Mouse (Mus musculus) forebrain, embryonic 10.5 days (tissue): ENCODE results near the gene Gm960. TPM values are rescaled to one million over a fixed set of nuclear protein-coding genes. Genes with fewer than 3 reads are reported as not detected.

ENCODE experiments used
- DNase-seq: peaks from one replicate; pipeline ENCODE4 v3.0.0-alpha.2; 2017; ENCODE audit warnings: low spot score; ENCODE audit errors: extremely low spot score
- H3K27ac ChIP-seq: fragments of 300-500 bp; sonication (generic); 2 replicates; pipeline ENCODE4 v1.5.1; 2016; ENCODE audit warnings: mild to moderate bottlenecking
- H3K27me3 ChIP-seq: fragments of 300-500 bp; sonication (generic); 2 replicates; pipeline ENCODE4 v1.6.1; 2016; ENCODE audit warnings: mild to moderate bottlenecking; ENCODE audit not compliant: poor library complexity, severe bottlenecking
- H3K36me3 ChIP-seq: fragments of 300-500 bp; sonication (generic); replicated peaks from 2 replicates; pipeline ENCODE4 v1.6.1; 2016; ENCODE audit warnings: mild to moderate bottlenecking, moderate library complexity
- H3K4me1 ChIP-seq: fragments of 300-500 bp; sonication (generic); 2 replicates; pipeline ENCODE4 v1.6.1; 2016
- H3K4me3 ChIP-seq: fragments of 300-500 bp; sonication (generic); 2 replicates; pipeline ENCODE4 v1.5.1; 2016; ENCODE audit warnings: mild to moderate bottlenecking, moderate library complexity
- H3K9me3 ChIP-seq: fragments of 300-500 bp; sonication (generic); 2 replicates; pipeline ENCODE4 v1.6.1; 2016; ENCODE audit warnings: mild to moderate bottlenecking, moderate library complexity
- WGBS: fragments of 180-500 bp; shearing (Covaris S2); methylation state at CpG from one replicate; pipeline ENCODE4 v1.1.7; 2016; 5-methylcytosine and 5-hydroxymethylcytosine counted together
- polyA plus RNA-seq: library from polyadenylated mRNA; unstranded; fragments of >200 nt; fragmentation: Nextera tagmentation; extraction: Ambion mirVana; gene quantifications from 2 replicates; pipeline ENCODE4 v1.2.1, GENCODE M21; 2016

Gene Gm960
- polyA plus RNA-seq, 1 experiment from 2014 or later, result 3.0 TPM

DNA sequence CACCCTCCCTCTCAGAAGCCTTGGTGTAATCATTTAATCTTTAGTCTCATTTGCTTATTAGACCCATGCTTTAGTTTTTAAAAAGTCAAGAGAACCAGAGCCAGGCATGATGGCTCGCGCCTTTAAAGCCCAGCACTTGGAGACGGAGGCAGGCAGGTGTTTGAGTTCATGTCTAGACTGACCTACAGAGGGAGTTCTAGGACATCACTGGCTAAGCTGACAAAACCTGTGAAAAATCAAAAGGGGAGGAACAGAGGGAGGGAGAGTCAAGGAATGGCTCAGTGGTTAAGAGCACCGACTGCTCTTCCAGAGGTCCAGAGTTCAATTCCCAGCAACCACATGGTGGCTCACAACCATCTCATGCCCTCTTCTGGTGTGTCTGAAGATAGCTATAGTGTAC, 62.5 kb downstream of the Gm960 start:
- Histone ChIP-seq H3K9me3 (no peaks in the 10 kb centered on the region), H3K27ac (no peak overlapping the region), H3K27me3 (no peaks in the 10 kb centered on the region), H3K36me3 (no peaks in the 10 kb centered on the region), H3K4me3 (no peak overlapping the region), H3K4me1 (no peaks in the 10 kb centered on the region)
- 81% methylated on average over 4 of the region's 4 CpGs for WGBS
- DNase-seq, result no peak

DNA sequence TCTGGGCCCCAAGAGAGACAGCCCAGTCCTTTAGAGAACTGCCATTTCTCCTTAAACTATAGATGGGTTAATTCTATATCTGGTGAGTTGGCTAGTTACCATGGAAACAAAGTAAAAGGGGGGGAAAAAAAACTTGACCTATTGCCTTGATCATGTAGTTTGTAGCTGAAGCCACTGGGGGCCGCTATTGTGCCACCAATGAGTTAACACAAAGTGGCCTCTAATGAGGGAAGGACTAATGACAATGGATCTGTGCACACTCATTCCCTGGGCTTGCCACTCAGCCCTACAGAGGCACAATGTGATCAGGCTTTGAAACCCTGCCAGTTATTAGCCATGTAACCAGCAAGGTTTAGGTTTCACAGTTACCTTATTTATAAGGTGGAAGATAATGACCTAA, 69.6 kb downstream of the Gm960 start:
- DNase-seq, result peak; percentile 81
- H3K4me3 ChIP-seq, result no peak overlapping the region
- no peaks in the 10 kb centered on the region for H3K9me3 ChIP-seq
- peaks cover 53% of the 10 kb centered on the region for H3K4me1 ChIP-seq
- 0% methylated on average over 1 of the region's 1 CpGs for WGBS
- H3K27me3 ChIP-seq, result no peaks in the 10 kb centered on the region
- peak overlapping the region; percentile 65 for H3K27ac ChIP-seq
- H3K36me3 ChIP-seq, result peaks cover 4% of the 10 kb centered on the region

DNA sequence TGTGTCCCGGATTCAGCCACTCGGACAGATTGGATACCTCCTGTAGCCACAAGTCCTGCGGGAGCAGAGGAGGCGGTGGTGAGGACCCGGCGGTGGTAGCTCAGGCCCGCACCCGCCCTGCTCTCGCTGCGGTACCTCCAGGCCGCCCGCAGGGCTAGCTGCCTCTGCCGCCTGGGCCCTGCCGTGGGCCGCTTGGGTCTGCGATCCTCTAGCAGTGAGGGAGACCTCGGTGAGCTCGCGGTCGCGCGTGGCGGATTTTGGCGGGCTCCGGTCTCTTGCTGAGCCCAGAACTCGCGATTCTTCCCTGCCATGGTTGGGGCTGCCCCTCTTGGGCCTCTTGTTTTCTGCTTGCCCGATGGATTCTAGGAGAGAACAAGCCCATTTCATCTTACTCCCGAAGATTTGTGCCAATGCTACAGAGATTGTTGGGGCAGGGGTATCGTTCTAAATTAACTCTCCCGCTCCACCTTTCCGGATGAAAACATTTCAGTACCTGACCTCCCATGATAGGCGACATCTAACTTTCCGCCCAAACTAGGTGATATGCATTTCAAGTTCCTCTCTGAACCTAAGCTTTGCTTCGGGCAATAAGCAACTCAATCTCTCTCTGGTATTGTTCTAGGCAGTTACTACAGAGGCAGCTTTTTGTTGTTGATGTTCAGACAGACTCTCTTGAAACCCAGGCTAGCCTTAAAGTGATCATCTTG, 72.5 kb downstream of the Gm960 start:
- no peaks in the 10 kb centered on the region for H3K27me3 ChIP-seq
- no peaks in the 10 kb centered on the region for H3K9me3 ChIP-seq
- H3K27ac ChIP-seq, result peak overlapping the region; percentile 95
- peaks cover 32% of the 10 kb centered on the region for H3K36me3 ChIP-seq
- WGBS, result 3% methylated on average over 35 of the region's 35 CpGs
- DNase-seq, result no peak
- H3K4me1 ChIP-seq, result peaks cover 55% of the 10 kb centered on the region
- peak overlapping the region; percentile 87 for H3K4me3 ChIP-seq

DNA sequence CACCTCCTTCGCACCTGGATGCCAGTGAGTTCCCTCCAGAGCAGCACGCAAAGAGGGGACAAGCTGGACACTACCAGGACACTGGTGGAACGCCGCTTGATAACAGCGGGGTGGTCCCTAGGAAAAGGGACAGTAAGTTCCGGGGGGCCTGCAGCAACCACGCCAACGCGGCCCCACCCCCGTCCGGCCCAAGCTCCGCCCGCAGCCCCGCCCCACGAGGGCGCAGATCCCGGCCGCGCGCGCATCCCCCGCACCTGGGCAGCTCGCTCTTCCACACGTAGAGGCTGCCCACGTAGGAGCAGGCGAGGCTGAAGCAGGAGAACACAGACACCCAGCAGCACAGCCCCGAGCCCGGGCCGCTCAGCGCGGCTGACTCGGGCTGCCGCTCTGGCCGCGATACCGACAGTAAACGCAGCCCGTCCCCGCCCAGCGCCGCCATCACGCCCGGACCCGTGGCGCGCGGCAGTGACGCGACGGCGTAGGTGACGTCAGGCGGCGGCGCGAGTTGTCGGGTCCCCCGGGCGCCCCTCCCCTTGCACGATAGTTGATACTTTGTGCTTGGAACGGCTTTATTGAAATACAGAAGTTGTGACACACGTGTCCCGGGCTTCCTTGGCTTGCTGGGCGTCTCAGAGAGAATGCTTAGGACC, 73.2 kb downstream of the Gm960 start, which contains the start of gene Rce1:
Gene Rce1 (minus strand): TSS at position 463 of the 650 bp plus-strand sequence.
- peak within 1 kb of the TSS; percentile 87 for H3K4me3 ChIP-seq
- H3K27me3 ChIP-seq, result no peaks in the 10 kb centered on the region
- peaks cover 55% of the 10 kb centered on the region for H3K4me1 ChIP-seq
- WGBS, result 0% methylated on average over 63 of the region's 64 CpGs
- peaks cover 39% of the 10 kb centered on the region for H3K36me3 ChIP-seq
- no peaks in the 10 kb centered on the region for H3K9me3 ChIP-seq
- DNase-seq, result peak; percentile 89
- H3K27ac ChIP-seq, result peak within 1 kb of the TSS; percentile 95

DNA sequence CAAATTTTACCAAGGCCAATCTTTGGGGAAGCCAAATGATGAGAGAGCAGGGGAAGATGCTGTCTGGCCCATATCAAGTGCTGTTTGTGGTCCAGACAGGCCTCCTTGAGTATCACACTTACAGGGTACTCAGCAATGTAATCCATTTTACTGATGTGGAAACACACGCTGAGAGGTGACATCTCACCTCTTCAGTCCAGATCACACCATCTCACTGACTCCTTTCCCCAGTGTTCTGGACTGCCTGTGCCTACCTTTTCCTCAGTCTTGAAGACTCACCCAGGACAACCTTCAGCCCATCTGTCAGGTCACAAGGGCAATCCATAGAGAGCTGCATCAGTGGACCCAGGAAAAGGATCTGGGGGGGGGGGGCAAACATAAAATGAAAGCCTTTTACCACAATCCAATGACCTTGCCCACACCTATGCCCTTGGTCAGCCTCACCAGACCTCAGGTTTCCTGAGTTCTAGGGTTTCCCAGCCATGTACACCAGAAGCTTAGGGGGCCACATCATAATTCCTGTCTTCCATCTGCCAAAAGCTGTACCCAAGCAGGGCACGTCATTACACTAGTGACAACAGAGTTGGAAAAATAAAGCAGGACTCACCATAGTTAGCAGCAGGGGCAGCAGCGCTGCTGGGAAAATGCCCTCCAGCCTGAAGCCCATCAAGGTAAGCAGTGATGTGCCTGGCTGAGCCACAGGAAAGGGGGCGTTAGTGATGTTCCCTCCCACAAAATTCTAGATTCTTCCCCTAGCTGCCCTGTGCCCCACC, 73.9 kb downstream of the Gm960 start:
- no peak for DNase-seq
- 35% methylated on average over 4 of the region's 4 CpGs for WGBS

DNA sequence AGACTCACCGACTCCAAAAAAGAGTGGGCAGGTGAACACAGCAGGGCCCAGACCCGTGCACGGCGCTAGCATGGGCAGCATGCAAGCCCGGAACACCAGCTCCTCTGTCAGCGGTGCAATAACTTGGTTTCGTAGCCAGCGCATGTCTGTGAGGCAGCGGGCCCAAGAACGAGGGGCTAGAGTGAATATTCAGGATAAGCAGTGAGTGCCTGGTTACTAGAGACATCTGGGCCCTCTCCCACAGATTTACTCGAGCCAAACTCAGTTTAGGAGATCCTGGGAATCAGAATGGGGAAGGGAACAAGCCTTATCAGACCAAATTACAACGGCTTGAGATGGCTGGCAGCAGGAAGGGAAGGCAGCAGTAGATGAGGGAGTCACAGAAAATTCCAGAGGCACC, 74.5 kb downstream of the Gm960 start:
- no peaks in the 10 kb centered on the region for H3K27me3 ChIP-seq
- peak overlapping the region; percentile 87 for H3K4me3 ChIP-seq
- peaks cover 48% of the 10 kb centered on the region for H3K4me1 ChIP-seq
- DNase-seq, result no peak
- H3K9me3 ChIP-seq, result no peaks in the 10 kb centered on the region
- peaks cover 43% of the 10 kb centered on the region for H3K36me3 ChIP-seq
- WGBS, result 92% methylated on average over 12 of the region's 12 CpGs
- no peak overlapping the region for H3K27ac ChIP-seq

More for the DNA sequence above, 73.9 kb downstream of the Gm960 start:
- no peaks in the 10 kb centered on the region for H3K9me3 ChIP-seq
- H3K36me3 ChIP-seq, result peaks cover 43% of the 10 kb centered on the region
- peak overlapping the region; percentile 95 for H3K27ac ChIP-seq
- peaks cover 54% of the 10 kb centered on the region for H3K4me1 ChIP-seq
- H3K4me3 ChIP-seq, result peak overlapping the region; percentile 87
- no peaks in the 10 kb centered on the region for H3K27me3 ChIP-seq

DNA sequence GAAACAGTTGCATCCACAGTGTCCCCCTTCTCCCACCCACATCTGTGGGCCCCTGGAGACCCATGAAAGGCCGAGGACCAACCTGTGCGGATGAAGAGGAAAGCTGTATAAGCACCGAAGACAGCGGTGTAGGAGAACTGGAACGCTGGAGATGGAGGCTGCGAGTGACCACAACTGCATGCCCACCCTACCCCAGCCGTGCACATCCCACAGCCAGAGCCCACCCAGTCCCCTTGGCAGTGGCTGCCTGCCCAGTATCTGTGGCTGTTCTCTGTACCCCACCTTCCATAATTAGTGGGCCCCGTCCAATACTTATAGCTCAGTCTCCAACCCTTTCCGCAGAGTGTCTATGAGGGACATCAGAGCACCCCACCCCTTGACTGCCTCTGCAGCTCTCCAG, 75.0 kb downstream of the Gm960 start:
- peak overlapping the region; percentile 11; the same call in 1 of the 2 replicates for H3K4me3 ChIP-seq
- no peaks in the 10 kb centered on the region for H3K27me3 ChIP-seq
- no peak overlapping the region for H3K27ac ChIP-seq
- H3K36me3 ChIP-seq, result peaks cover 43% of the 10 kb centered on the region
- no peaks in the 10 kb centered on the region for H3K9me3 ChIP-seq
- WGBS, result 97% methylated on average over 9 of the region's 9 CpGs
- DNase-seq, result no peak
- peaks cover 45% of the 10 kb centered on the region for H3K4me1 ChIP-seq

DNA sequence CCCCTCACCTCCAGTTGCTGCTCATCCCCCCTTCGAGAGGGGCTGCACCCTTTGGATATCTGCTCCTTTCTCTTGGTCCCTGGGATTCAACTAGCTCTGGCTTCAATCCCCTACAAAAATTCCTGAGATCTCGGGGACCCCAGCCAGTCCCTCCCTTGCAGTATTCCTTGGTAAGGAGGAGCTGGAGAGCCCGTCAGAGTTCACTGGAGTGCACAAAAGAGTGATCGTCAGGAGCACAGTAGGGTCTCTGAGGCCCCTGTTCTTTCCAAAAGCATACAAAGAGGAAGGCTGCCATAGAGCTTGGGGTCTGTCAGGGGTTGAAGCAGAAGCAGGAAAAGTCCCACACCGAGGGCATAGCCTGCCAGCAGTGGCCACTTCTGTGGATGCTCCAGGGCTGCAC, 75.7 kb downstream of the Gm960 start:
- 78% methylated on average over 5 of the region's 5 CpGs for WGBS
- H3K4me3 ChIP-seq, result no peak overlapping the region
- H3K27ac ChIP-seq, result no peak overlapping the region
- no peak for DNase-seq
- H3K4me1 ChIP-seq, result peaks cover 44% of the 10 kb centered on the region
- peaks cover 3% of the 10 kb centered on the region for H3K27me3 ChIP-seq
- no peaks in the 10 kb centered on the region for H3K9me3 ChIP-seq
- H3K36me3 ChIP-seq, result peaks cover 43% of the 10 kb centered on the region

DNA sequence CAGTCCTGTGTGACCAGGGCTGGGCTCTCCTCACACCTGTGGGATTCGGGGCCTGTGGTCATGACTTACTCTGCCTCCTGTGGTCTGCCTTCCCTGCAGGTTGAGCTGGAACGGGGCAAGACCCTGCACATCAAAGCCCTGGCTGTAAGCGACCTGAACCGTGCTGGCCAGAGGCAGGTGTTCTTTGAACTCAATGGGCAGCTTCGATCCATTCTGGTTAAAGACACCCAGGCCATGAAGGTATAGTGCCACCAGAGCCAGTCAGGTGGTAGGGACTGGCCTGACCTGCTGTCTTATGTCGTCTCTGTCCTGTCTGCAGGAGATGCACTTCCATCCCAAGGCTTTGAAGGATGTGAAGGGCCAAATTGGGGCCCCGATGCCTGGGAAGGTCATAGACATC, 77.7 kb downstream of the Gm960 start:
- no peak for DNase-seq
- H3K9me3 ChIP-seq, result no peaks in the 10 kb centered on the region
- H3K4me3 ChIP-seq, result no peak overlapping the region
- H3K27me3 ChIP-seq, result peaks cover 17% of the 10 kb centered on the region
- no peak overlapping the region for H3K27ac ChIP-seq
- H3K4me1 ChIP-seq, result peaks cover 37% of the 10 kb centered on the region
- peaks cover 43% of the 10 kb centered on the region for H3K36me3 ChIP-seq
- 85% methylated on average over 7 of the region's 7 CpGs for WGBS

DNA sequence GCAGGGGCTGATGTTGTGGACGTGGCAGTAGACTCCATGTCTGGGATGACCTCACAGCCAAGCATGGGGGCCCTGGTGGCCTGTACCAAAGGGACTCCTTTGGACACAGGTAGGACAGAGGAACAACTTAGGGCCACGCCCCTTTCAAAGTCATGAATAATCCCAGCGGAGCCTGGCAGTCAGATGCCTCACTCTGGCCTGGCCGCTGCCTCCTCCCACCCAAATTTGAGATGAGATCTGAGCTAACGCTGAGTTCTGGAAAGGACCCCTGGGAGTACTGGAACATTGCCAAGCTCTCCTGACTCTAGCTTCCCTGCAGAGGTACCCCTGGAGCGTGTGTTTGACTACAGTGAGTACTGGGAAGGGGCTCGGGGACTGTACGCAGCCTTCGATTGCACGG, 79.0 kb downstream of the Gm960 start:
- 86% methylated on average over 10 of the region's 10 CpGs for WGBS
- no peak for DNase-seq
- Histone ChIP-seq H3K4me3 (no peak overlapping the region), H3K27ac (no peak overlapping the region), H3K36me3 (peaks cover 43% of the 10 kb centered on the region), H3K4me1 (peaks cover 38% of the 10 kb centered on the region), H3K9me3 (no peaks in the 10 kb centered on the region), H3K27me3 (peaks cover 17% of the 10 kb centered on the region)

DNA sequence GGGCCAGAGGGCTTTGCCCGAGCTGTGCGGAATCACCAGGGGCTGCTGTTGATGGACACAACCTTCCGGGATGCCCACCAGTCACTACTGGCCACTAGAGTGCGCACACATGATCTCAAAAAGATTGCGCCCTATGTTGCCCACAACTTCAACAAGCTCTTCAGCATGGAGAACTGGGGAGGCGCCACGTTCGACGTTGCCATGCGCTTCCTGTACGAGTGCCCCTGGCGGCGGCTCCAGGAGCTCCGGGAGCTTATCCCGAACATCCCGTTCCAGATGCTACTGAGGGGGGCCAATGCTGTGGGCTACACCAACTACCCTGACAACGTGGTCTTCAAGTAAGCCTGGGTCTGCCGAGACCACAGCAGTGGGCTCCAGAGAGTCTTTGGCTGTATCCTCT, 80.3 kb downstream of the Gm960 start:
- Histone ChIP-seq H3K4me1 (peaks cover 42% of the 10 kb centered on the region), H3K4me3 (no peak overlapping the region; the same call in 1 of the 2 replicates), H3K27me3 (peaks cover 17% of the 10 kb centered on the region), H3K9me3 (no peaks in the 10 kb centered on the region), H3K27ac (0 out of 2 replicates have a peak overlapping the region, but pooled peaks have one; percentile 25), H3K36me3 (peaks cover 45% of the 10 kb centered on the region)
- 31% methylated on average over 18 of the region's 18 CpGs for WGBS
- DNase-seq, result peak; percentile 55

DNA sequence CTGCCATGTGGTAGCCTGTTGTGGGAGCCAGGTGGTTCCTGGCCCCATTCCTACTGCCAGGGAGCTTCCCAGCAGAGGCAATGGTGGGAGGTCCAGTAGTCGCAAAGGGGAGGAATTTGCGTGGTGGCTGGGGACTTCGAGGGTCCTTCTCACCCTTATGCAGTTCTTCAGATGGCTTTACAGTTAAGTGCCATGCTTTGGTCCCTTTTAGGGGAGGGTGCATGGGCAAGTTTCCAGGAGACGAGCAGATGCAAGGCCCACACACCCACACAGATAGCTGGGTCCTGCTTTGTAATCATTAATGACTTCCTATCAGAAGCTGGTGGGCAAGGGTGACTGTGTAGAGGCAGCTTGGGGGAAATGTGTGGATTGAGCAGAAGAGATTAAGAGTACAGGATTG, 81.9 kb downstream of the Gm960 start:
- Histone ChIP-seq H3K27ac (peak overlapping the region; percentile 99; the same call in 1 of the 2 replicates), H3K36me3 (peaks cover 45% of the 10 kb centered on the region), H3K27me3 (peaks cover 17% of the 10 kb centered on the region), H3K4me1 (peaks cover 58% of the 10 kb centered on the region), H3K4me3 (peak overlapping the region; percentile 97), H3K9me3 (no peaks in the 10 kb centered on the region)
- WGBS, result 55% methylated on average over 4 of the region's 4 CpGs
- DNase-seq, result no peak
